Mouse (Mus musculus) brain, adult 10 weeks (tissue): Measurements from ENCODE around the gene Nhsl2. TPM values are rescaled to one million over a fixed set of nuclear protein-coding genes. Genes with fewer than 3 reads are reported as not detected.

Source experiments
- polyA plus RNA-seq: library from polyadenylated mRNA; stranded (reverse); fragments of 350-450 nt; fragmentation: Illumina TruSeq; extraction: RNeasy Lipid Tissue Mini Kit (QIAGEN cat#74804); gene quantifications from one replicate; pipeline ENCODE4 v1.2.3, GENCODE M21; 2015; ENCODE audit warnings: low read depth, low replicate concordance

The Nhsl2 gene
- 15.8 TPM for polyA plus RNA-seq

GRCm38 (mm10) chrX:101849281-101849821 is at the start of gene Nhsl2:
Gene Nhsl2 (plus strand): TSS chrX:101849385.

GRCm38 (mm10) chrX:102070591-102071471 is 221.6 kb downstream of the Nhsl2 start, which contains the start of gene Rtl5:
Gene Rtl5 (minus strand): TSS chrX:102071304.

GRCm38 (mm10) chrX:102119042-102119864 is 270.1 kb downstream of the Nhsl2 start, which contains the start of gene Pin4:
Gene Pin4 (plus strand): TSS chrX:102119447.

Other genes starting within 250 kb of the Nhsl2 start
- gene Ogt, start 209.3 kb upstream of the Nhsl2 start, polyA plus RNA-seq: 199 TPM
- 0.25 TPM for gene Cxcr3, start 115.1 kb upstream of the Nhsl2 start, polyA plus RNA-seq
- 0.79 TPM for gene Gm4779, start 55.0 kb upstream of the Nhsl2 start, polyA plus RNA-seq
- 0.22 TPM for gene 8030474K03Rik, start 54.7 kb upstream of the Nhsl2 start, polyA plus RNA-seq
- gene Rtl5, start 221.9 kb downstream of the Nhsl2 start, polyA plus RNA-seq: 28.4 TPM